Mouse (Mus musculus): ENCODE measurements around the gene Meis1. TPM values are rescaled to one million over a fixed set of nuclear protein-coding genes. Genes with fewer than 3 reads are reported as not detected.

The Meis1 gene
- polyA plus RNA-seq, 1 experiment from 2014 or later, result 41.4 TPM

DNA sequence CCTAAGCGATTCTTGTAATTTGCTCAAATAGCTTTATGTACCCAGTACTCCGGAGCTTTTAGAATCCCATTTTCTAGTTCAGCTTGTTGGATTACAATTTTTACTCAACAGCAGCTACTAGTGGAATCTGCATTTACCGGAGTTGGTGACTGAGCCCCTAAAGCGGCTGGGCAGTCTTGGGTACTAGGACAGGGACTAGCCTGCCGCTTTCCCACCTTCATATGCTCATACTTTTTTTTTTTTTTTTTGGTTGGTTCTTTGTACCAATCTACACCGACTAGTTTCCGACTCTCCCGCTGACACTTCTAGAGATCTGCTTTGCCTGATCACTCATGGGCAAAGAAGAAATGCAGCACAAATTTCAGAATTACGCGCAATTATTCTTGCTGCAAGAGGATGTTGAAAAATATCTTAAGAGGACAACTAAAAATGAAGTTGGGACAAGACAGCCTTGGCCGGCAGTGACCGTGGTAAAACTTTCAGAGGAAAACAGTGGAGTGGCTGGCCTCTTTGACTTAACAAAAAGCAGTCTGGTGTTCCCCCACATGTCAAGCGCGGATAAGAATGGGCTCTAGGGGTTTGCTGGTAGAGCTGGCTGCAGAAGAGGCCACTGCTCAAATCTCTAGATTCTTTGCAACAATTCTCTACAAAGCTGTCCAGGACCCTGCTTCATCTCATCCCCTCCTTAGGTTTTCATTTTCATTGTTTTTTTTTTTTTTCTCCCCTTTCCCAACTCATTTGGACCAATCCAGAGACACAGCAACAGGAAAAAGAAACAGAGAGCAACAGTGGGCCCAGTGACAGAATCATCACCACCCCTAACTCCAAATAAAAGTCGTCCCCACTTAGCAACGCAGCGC is 9.0 kb downstream of the Meis1 start:
- WGBS, result 37% methylated on average over 17 of the region's 17 CpGs
- Histone ChIP-seq H3K4me2 (ENCODE audit: low read length) (peak overlapping the region; percentile 30), H3K27ac (ENCODE audit: low read length) (no peak overlapping the region), H3K4me1 (replicated peaks; ENCODE audit: control insufficient read depth, insufficient read depth, low read length) (peaks cover 15% of the 10 kb centered on the region), H3K36me3 (ENCODE audit: control insufficient read depth, insufficient read depth) (no peaks in the 10 kb centered on the region), H3K9me3 (ENCODE audit: control insufficient read depth, low read length) (no peaks in the 10 kb centered on the region), H3K4me3 (replicated peaks; ENCODE audit: low read length) (no peak overlapping the region), H3K27me3 (replicated peaks; ENCODE audit: control insufficient read depth, insufficient read depth, low read length) (peaks cover 27% of the 10 kb centered on the region), H3K9ac (replicated peaks; ENCODE audit: low read depth, low read length) (no peak overlapping the region)
- ATAC-seq, result no peak

DNA sequence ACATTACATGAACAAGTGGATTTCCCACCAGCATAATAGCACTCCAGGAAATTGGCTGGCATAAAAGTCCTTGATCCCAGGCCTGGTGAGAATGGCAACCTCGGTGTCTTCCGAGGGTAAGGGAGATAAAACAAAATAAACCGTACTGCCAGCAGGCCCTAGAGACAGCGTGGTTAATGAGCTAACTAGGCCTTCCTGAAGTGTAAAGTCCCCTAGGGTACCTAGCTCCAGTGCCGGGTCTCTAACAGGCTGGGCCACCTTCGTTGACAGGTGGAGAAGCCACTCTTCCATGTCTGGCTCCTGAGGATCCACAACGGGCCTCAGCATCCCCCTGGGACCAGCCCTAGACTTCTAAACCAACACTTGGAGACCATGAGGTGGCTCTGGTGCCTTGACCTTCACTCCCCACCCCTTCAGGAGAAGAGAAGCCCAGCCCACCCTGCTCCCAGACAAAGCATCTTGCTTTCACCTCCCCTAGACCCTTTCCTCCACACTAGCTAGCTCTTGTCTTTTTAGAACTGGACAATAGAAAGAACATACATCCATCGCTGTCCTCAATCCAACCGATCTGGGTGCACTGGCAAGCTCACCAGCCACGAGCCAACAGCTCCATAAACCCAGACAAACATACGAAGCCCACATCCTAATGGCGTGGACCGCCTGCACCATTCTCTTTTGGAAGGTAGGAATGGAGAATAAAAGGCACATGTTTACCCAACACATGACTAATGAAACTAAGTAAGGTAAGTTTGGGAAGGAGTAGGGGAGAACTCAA is 10.0 kb downstream of the Meis1 start:
- Histone ChIP-seq H3K36me3 (ENCODE audit: control insufficient read depth, insufficient read depth) (no peaks in the 10 kb centered on the region), H3K4me2 (ENCODE audit: low read length) (no peak overlapping the region), H3K4me3 (replicated peaks; ENCODE audit: low read length) (no peak overlapping the region), H3K4me1 (replicated peaks; ENCODE audit: control insufficient read depth, insufficient read depth, low read length) (peaks cover 7% of the 10 kb centered on the region; the same call in 1 of the 2 replicates), H3K9me3 (ENCODE audit: control insufficient read depth, low read length) (no peaks in the 10 kb centered on the region), H3K9ac (replicated peaks; ENCODE audit: low read depth, low read length) (no peak overlapping the region), H3K27me3 (replicated peaks; ENCODE audit: control insufficient read depth, insufficient read depth, low read length) (peaks cover 25% of the 10 kb centered on the region), H3K27ac (ENCODE audit: low read length) (no peak overlapping the region)
- ATAC-seq, result no peak
- WGBS, result 50% methylated on average over 13 of the region's 13 CpGs

DNA sequence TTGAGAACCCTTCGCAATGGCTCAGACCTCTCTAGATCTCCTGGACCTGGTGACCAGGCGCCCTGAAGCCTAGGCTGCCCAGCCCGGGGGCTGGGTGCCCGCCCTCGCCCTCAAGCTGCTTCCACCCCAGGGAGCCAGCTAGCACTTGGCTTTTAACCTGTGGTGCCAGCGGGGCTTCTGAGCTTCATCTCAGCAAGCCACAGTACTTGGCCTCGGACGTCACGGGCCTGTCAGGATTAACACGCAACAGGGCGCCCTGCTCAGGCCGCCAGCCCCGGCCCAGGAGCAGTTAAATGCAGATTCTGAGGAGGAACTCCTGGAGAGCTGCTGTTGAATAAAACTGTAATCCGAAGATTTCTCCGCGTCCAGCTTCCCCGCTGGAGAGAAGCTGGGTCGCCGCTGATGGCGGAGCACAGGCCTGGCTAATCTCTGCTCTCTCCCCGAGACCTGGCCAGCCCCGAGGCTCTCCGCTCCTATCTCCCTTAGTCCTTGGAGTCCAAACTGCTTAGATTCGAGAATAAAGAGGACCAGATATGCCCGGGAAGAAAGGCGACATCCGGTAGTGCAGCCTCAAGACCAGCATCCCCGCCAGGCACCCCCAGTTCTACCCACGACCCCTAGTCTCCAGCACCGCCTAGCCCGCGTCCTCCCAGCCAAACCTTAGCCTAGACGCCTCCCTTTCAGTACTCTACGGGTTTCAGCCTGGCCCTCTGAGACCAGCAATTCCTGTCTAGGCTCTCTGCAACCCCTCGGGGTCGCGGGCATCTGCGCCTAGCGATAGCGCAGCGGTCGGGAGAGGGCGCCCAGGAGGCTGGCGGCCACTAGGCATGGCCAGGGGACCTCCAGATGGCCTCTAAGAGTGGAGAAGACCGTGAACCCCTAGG is 11.0 kb downstream of the Meis1 start:
- Histone ChIP-seq H3K27ac (ENCODE audit: low read length) (no peak overlapping the region), H3K9ac (replicated peaks; ENCODE audit: low read depth, low read length) (peak overlapping the region; percentile 7; the same call in 1 of the 2 replicates), H3K4me2 (ENCODE audit: low read length) (peak overlapping the region; percentile 31), H3K4me3 (replicated peaks; ENCODE audit: low read length) (peak overlapping the region; percentile 6; the same call in 1 of the 2 replicates), H3K4me1 (replicated peaks; ENCODE audit: control insufficient read depth, insufficient read depth, low read length) (peaks cover 7% of the 10 kb centered on the region; the same call in 1 of the 2 replicates), H3K27me3 (replicated peaks; ENCODE audit: control insufficient read depth, insufficient read depth, low read length) (peaks cover 25% of the 10 kb centered on the region), H3K36me3 (ENCODE audit: control insufficient read depth, insufficient read depth) (no peaks in the 10 kb centered on the region), H3K9me3 (ENCODE audit: control insufficient read depth, low read length) (no peaks in the 10 kb centered on the region)
- whole genome bisulfite sequencing, result 23% methylated on average over 45 of the region's 45 CpGs
- ATAC-seq, result peak; percentile 30; the same call in 1 of the 2 replicates

DNA sequence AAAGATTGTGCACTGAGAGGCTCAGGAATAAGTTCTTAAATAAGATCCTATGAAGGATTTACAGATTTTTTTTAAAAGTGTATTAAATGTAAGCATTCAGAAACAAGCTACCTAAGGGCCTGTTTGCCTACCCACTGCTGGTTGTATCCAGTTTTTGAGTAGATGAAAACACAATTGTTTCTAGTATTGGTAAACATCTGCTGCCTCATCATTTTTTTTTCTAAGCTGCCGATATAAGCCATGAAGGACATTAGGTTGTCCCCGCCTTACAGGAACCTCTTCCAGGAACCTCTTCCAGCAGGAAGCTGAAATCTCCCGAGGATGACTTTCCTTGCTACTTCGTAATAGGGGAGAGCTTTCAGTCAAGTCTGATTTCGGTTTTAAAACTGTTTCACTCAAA is 11.7 kb downstream of the Meis1 start:
- H3K4me1 ChIP-seq (replicated peaks; ENCODE audit: control insufficient read depth, insufficient read depth, low read length), result peaks cover 7% of the 10 kb centered on the region; the same call in 1 of the 2 replicates
- H3K27me3 ChIP-seq (replicated peaks; ENCODE audit: control insufficient read depth, insufficient read depth, low read length), result peaks cover 22% of the 10 kb centered on the region
- no peak overlapping the region for H3K27ac ChIP-seq (ENCODE audit: low read length)
- ATAC-seq, result no peak
- no peak overlapping the region for H3K4me2 ChIP-seq (ENCODE audit: low read length)
- H3K36me3 ChIP-seq (ENCODE audit: control insufficient read depth, insufficient read depth), result no peaks in the 10 kb centered on the region
- H3K9ac ChIP-seq (replicated peaks; ENCODE audit: low read depth, low read length), result no peak overlapping the region
- no peaks in the 10 kb centered on the region for H3K9me3 ChIP-seq (ENCODE audit: control insufficient read depth, low read length)
- H3K4me3 ChIP-seq (replicated peaks; ENCODE audit: low read length), result no peak overlapping the region
- WGBS, result 55% methylated on average over 5 of the region's 5 CpGs

DNA sequence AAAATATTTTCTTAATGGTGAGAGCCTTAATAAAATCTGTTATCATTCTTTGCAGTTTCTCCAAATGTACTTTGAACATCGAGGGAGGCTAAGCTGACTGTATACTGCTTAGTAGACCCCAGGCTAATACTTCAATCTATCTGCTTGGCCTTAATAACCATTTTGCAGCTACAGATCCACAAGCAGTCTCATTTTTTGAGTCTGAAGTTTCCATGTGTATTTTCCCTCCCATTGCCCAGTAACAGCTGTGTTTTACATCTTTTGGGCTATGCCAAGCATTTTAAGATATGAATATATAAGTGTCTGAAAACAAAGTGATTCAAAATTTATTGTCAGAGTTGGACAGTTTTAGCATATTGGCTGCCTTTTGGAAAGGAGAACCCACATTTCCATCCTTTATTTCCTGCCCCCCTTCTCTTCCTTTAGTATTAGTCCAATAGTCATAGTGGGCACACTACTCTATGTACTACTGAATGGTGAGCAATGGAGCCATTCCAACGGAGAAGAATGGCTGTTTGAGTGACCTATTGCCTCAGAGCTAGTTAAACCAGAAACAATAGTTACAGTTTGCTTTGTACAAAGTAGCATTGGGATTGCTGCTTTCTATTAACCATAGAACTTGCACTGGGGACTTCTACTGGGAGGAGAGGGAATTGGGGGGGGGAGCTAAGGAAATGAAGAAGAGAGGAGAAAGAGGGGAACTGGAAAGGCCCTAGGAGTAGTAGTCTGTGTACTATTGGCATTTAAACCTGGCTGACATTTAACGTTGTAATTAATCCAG is 12.7 kb downstream of the Meis1 start:
- ATAC-seq, result no peak
- Histone ChIP-seq H3K27ac (ENCODE audit: low read length) (no peak overlapping the region), H3K27me3 (replicated peaks; ENCODE audit: control insufficient read depth, insufficient read depth, low read length) (peaks cover 20% of the 10 kb centered on the region), H3K9me3 (ENCODE audit: control insufficient read depth, low read length) (no peaks in the 10 kb centered on the region), H3K4me1 (replicated peaks; ENCODE audit: control insufficient read depth, insufficient read depth, low read length) (peaks cover 7% of the 10 kb centered on the region; the same call in 1 of the 2 replicates), H3K4me3 (replicated peaks; ENCODE audit: low read length) (no peak overlapping the region), H3K9ac (replicated peaks; ENCODE audit: low read depth, low read length) (no peak overlapping the region), H3K4me2 (ENCODE audit: low read length) (no peak overlapping the region), H3K36me3 (ENCODE audit: control insufficient read depth, insufficient read depth) (no peaks in the 10 kb centered on the region)
- 40% methylated on average over 3 of the region's 3 CpGs for WGBS

DNA sequence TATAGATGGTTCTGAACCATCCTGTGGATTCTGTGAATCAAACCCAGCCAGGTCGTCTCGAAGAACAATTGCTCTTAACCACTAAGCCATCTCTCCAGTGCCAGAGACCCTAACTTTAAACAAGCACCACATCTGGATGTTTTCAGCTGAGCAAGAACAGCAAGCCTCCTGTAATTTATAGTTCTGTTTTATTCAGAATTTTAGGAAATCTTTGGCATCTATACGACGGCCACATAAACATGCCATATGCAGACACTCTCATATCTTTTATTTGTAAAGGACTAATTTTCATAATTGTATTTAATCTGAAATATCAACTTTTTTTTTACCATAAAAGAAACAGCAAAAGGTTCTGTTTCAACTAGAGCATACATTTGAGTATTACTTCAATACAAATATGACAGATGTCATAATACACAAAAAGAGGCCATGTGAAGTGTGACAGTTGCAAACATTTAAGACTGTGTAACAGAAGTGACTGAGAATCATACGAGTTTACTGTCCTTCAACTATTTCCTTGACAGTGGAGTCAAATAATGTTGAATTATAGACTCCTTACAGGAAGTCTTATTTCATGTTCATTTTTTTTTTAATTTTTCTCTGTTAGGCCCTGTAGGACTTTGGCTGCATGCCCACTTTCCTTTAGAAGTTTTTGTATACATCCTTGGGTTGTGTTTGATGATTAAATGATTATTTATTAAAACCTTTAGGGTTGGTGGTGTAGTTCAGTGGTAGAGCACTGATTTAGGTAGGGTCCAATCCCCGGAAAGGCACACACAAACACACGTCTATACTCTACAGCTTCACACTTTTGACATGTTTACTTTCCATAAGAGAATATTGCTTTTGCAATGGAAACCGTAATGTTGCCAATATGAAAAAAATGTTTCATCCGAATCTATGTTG is 13.5 kb downstream of the Meis1 start:
- no peak overlapping the region for H3K4me2 ChIP-seq (ENCODE audit: low read length)
- H3K9me3 ChIP-seq (ENCODE audit: control insufficient read depth, low read length), result no peaks in the 10 kb centered on the region
- no peaks in the 10 kb centered on the region for H3K36me3 ChIP-seq (ENCODE audit: control insufficient read depth, insufficient read depth)
- H3K27ac ChIP-seq (ENCODE audit: low read length), result no peak overlapping the region
- no peak overlapping the region for H3K4me3 ChIP-seq (replicated peaks; ENCODE audit: low read length)
- peaks cover 5% of the 10 kb centered on the region; the same call in 1 of the 2 replicates for H3K4me1 ChIP-seq (replicated peaks; ENCODE audit: control insufficient read depth, insufficient read depth, low read length)
- ATAC-seq, result no peak
- 82% methylated on average over 9 of the region's 9 CpGs for WGBS
- H3K27me3 ChIP-seq (replicated peaks; ENCODE audit: control insufficient read depth, insufficient read depth, low read length), result peaks cover 14% of the 10 kb centered on the region
- H3K9ac ChIP-seq (replicated peaks; ENCODE audit: low read depth, low read length), result no peak overlapping the region

DNA sequence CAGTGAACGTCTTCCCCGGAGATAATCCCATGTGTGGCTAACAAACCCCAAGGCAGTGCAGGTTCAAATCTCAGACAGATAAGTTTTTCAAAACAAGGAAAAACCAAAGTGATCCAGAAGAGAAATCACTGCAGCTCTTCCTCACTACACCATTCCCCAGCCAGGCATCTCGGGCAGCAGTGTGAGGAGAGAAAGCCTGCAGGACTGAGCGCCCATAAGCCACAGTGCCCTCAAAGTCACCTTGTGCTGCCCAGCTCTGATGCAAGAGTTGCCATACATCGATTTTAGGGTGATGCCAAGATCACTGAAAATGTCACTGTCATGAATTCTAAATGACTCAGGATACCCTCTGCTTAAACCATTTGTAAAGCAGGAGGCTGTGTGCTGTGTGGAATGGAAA is 15.7 kb downstream of the Meis1 start:
- Histone ChIP-seq H3K36me3 (ENCODE audit: control insufficient read depth, insufficient read depth) (no peaks in the 10 kb centered on the region), H3K27ac (ENCODE audit: low read length) (no peak overlapping the region), H3K9me3 (ENCODE audit: control insufficient read depth, low read length) (no peaks in the 10 kb centered on the region), H3K27me3 (replicated peaks; ENCODE audit: control insufficient read depth, insufficient read depth, low read length) (peaks cover 3% of the 10 kb centered on the region; the same call in 1 of the 2 replicates), H3K4me2 (ENCODE audit: low read length) (no peak overlapping the region), H3K9ac (replicated peaks; ENCODE audit: low read depth, low read length) (no peak overlapping the region), H3K4me3 (replicated peaks; ENCODE audit: low read length) (no peak overlapping the region), H3K4me1 (replicated peaks; ENCODE audit: control insufficient read depth, insufficient read depth, low read length) (peaks cover 3% of the 10 kb centered on the region; the same call in 1 of the 2 replicates)
- 49% methylated on average over 5 of the region's 5 CpGs for WGBS
- ATAC-seq, result no peak

DNA sequence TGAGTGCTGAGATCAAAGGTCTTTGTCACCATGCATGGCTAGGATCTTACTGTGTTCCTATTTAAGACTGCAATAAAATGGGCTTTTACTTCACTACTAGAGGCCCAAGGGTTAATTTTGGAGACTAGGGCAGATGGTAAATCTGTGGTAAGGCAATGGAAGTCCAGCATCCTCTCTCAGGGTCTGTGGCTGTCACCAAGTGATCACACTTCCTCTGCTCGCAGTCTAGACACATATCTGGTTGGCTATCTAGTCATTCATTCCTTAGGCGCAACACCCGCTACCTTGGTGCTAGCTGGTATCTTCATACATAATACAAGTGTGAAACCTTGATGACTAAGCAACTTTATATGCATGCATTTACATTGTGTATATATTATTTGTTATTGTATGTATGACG is 22.0 kb downstream of the Meis1 start:
- H3K27ac ChIP-seq (ENCODE audit: low read length), result no peak overlapping the region
- H3K4me1 ChIP-seq (replicated peaks; ENCODE audit: control insufficient read depth, insufficient read depth, low read length), result no peaks in the 10 kb centered on the region
- no peaks in the 10 kb centered on the region for H3K9me3 ChIP-seq (ENCODE audit: control insufficient read depth, low read length)
- 96% methylated on average over 4 of the region's 4 CpGs for WGBS
- ATAC-seq, result no peak
- no peak overlapping the region for H3K4me3 ChIP-seq (replicated peaks; ENCODE audit: low read length)
- H3K9ac ChIP-seq (replicated peaks; ENCODE audit: low read depth, low read length), result no peak overlapping the region
- H3K27me3 ChIP-seq (replicated peaks; ENCODE audit: control insufficient read depth, insufficient read depth, low read length), result no peaks in the 10 kb centered on the region
- H3K36me3 ChIP-seq (ENCODE audit: control insufficient read depth, insufficient read depth), result no peaks in the 10 kb centered on the region
- H3K4me2 ChIP-seq (ENCODE audit: low read length), result no peak overlapping the region
